Mouse (Mus musculus) liver, embryonic 16.5 days (tissue): ENCODE results near the gene Ktn1. TPM values are rescaled to one million over a fixed set of nuclear protein-coding genes. Genes with fewer than 3 reads are reported as not detected.

Source experiments
- ATAC-seq: fragments of 200-750 bp; cut with Nextera tagmentation; 2 replicates; pipeline ENCODE4 v1.8.0; 2017; ENCODE audit warnings: low read depth, mild to moderate bottlenecking, moderate number of reproducible peaks, moderate library complexity
- H3K27ac ChIP-seq: fragments of 300-500 bp; sonication (generic); 2 replicates; pipeline ENCODE4 v1.5.1; 2014; ENCODE audit warnings: mild to moderate bottlenecking, low read length
- H3K27me3 ChIP-seq: fragments of 300-500 bp; sonication (generic); 2 replicates; pipeline ENCODE4 v1.6.1; 2014; ENCODE audit warnings: low read depth, low read length, mixed read lengths; ENCODE audit not compliant: control insufficient read depth, insufficient read depth
- H3K36me3 ChIP-seq: fragments of 300-500 bp; sonication (generic); 2 replicates; pipeline ENCODE4 v1.6.1; 2014; ENCODE audit warnings: mild to moderate bottlenecking; ENCODE audit not compliant: control insufficient read depth, insufficient read depth
- H3K4me1 ChIP-seq: fragments of 300-500 bp; sonication (generic); 2 replicates; pipeline ENCODE4 v1.6.1; 2014; ENCODE audit warnings: low read depth, low read length, mixed read lengths; ENCODE audit not compliant: control insufficient read depth
- H3K4me2 ChIP-seq: fragments of 300-500 bp; sonication (generic); 2 replicates; pipeline ENCODE4 v1.6.1; 2014; ENCODE audit warnings: low read depth, low read length, mixed read lengths
- H3K4me3 ChIP-seq: fragments of 300-500 bp; sonication (generic); 2 replicates; pipeline ENCODE4 v1.5.1; 2014; ENCODE audit warnings: low read depth, mild to moderate bottlenecking, low read length
- H3K9ac ChIP-seq: fragments of 300-500 bp; sonication (generic); 2 replicates; pipeline ENCODE4 v1.6.1; 2014; ENCODE audit warnings: low read depth, low read length
- H3K9me3 ChIP-seq: fragments of 300-500 bp; sonication (generic); replicated peaks from 2 replicates; pipeline ENCODE4 v1.6.1; 2016; ENCODE audit warnings: low read length; ENCODE audit not compliant: control insufficient read depth
- WGBS: fragments of 180-500 bp; shearing (Covaris S2); extraction: QIAGEN DNeasy Blood & Tissue Kit; methylation state at CpG from one replicate; pipeline ENCODE4 v1.1.7; 2014; ENCODE audit not compliant: insufficient replicate concordance; 5-methylcytosine and 5-hydroxymethylcytosine counted together
- polyA plus RNA-seq: library from polyadenylated mRNA; unstranded; fragments of >200 nt; fragmentation: Nextera tagmentation; extraction: Ambion mirVana; gene quantifications from 2 replicates; pipeline ENCODE4 v1.2.1, GENCODE M21; 2015

Ktn1 gene
- polyA plus RNA-seq, 1 experiment from 2014 or later = 10.4 TPM

GRCm38 (mm10) chr14:47756411-47757065 is 108.3 kb downstream of the Ktn1 start:
- no peaks in the 10 kb centered on the region for H3K36me3 ChIP-seq
- WGBS = 66% methylated on average over 9 of the region's 9 CpGs
- ATAC-seq = no peak

DNA sequence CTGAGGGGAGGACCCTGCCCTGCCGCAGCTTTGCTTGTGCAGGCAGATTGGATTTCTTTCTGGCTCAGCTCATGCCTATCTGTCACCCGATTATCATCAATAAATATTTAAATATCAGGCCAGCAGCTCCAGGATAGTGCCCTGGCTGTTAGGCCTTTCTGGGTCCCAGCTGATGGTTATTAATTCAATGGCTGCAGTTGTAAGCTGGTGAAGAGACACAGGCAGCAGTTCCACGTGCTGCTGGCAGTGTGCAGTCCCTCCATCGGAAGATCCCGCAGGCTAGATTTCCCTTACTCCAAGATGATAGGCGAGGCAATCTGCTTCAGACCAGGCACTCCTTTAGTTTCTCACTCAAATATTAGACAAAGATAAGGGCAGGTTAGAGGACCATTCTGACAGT is 116.9 kb downstream of the Ktn1 start:
- 60% methylated on average over 6 of the region's 6 CpGs for WGBS

More at GRCm38 (mm10) chr14:47756411-47757065, 108.3 kb downstream of the Ktn1 start:
- no peaks in the 10 kb centered on the region for H3K4me1 ChIP-seq
- H3K27ac ChIP-seq = no peak overlapping the region
- H3K4me2 ChIP-seq = no peak overlapping the region
- no peaks in the 10 kb centered on the region for H3K9me3 ChIP-seq
- H3K9ac ChIP-seq = no peak overlapping the region
- H3K4me3 ChIP-seq = no peak overlapping the region
- no peaks in the 10 kb centered on the region for H3K27me3 ChIP-seq

GRCm38 (mm10) chr14:47765796-47766195 is 117.5 kb downstream of the Ktn1 start:
- Histone ChIP-seq H3K9me3 (no peaks in the 10 kb centered on the region), H3K9ac (no peak overlapping the region), H3K36me3 (no peaks in the 10 kb centered on the region), H3K27ac (no peak overlapping the region), H3K4me1 (no peaks in the 10 kb centered on the region), H3K27me3 (no peaks in the 10 kb centered on the region), H3K4me2 (no peak overlapping the region), H3K4me3 (no peak overlapping the region)
- ATAC-seq = no peak
- 47% methylated on average over 3 of the region's 3 CpGs for WGBS

More for the DNA sequence above, 116.9 kb downstream of the Ktn1 start:
- Histone ChIP-seq H3K4me1 (no peaks in the 10 kb centered on the region), H3K9ac (no peak overlapping the region), H3K27ac (no peak overlapping the region), H3K27me3 (no peaks in the 10 kb centered on the region), H3K9me3 (no peaks in the 10 kb centered on the region), H3K4me3 (no peak overlapping the region), H3K36me3 (no peaks in the 10 kb centered on the region), H3K4me2 (no peak overlapping the region)
- ATAC-seq = no peak

DNA sequence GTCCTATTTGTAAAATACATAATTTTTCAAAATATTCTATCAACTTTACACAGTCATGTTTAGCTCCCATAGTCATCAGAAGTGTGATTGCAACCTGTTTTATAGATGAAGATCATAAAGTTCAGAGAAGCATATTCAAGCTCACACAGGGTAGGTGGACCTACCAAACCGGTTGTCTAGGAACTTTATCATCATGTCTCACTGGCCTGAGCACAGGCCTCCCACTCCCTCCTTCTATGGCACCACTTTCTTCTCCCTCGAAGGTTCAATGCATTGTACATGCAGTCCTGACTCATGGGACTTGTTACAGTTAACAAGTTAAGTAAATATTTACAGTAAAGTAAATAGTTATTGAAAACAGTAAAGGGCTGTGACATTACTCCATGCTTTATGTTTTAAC is 118.1 kb downstream of the Ktn1 start:
- Histone ChIP-seq H3K4me3 (no peak overlapping the region), H3K4me2 (no peak overlapping the region), H3K4me1 (no peaks in the 10 kb centered on the region), H3K9me3 (no peaks in the 10 kb centered on the region), H3K27me3 (no peaks in the 10 kb centered on the region), H3K36me3 (no peaks in the 10 kb centered on the region), H3K9ac (no peak overlapping the region), H3K27ac (no peak overlapping the region)
- no peak for ATAC-seq
- WGBS = 43% methylated on average over 2 of the region's 2 CpGs

DNA sequence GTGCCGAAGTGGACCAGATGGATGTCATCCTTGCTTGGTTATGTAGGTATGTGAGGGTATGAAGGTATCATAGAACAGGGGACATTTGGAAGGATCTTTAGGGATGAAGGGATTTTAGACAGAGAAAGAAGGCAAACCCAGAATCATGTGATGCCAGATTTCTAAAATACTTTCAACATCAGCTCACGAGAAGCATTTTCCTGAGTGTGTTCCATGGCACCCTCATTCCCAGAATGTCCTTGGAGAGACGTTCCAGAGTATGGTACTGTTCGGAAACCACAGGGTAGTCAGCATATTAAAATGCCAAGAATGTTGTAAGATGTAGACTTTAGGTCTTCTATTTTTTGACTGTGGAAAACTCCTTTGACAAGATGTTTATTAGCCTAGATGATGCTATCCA is 123.2 kb downstream of the Ktn1 start:
- 62% methylated on average over 4 of the region's 4 CpGs for WGBS
- H3K4me3 ChIP-seq = no peak overlapping the region

DNA sequence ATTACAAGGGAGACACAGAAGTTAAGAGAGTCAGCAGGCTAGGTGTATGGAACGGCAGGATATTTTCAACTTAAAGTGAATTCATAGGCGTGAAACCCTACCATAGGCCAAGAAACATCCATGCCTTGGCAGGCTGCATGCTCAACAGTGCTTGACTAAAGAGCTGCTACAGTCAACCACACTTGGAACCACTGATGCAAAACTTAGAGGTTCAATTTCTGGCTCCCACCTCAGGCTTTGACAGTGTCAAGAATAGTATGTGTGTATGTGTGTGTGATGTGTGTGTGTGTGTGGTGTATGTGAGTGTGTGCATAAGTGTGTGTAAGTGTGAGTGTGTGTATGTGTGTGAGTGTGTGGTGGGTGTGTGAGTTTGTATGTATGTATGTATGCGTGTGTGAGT is 127.3 kb downstream of the Ktn1 start:
- H3K36me3 ChIP-seq = no peaks in the 10 kb centered on the region
- no peak overlapping the region for H3K9ac ChIP-seq
- ATAC-seq = no peak
- no peak overlapping the region for H3K4me2 ChIP-seq
- no peak overlapping the region for H3K27ac ChIP-seq
- WGBS = 72% methylated on average over 3 of the region's 3 CpGs
- no peaks in the 10 kb centered on the region for H3K4me1 ChIP-seq
- no peak overlapping the region for H3K4me3 ChIP-seq
- no peaks in the 10 kb centered on the region for H3K27me3 ChIP-seq
- no peaks in the 10 kb centered on the region for H3K9me3 ChIP-seq

More for the DNA sequence above, 123.2 kb downstream of the Ktn1 start:
- Histone ChIP-seq H3K4me1 (no peaks in the 10 kb centered on the region), H3K27me3 (no peaks in the 10 kb centered on the region), H3K9ac (no peak overlapping the region), H3K27ac (no peak overlapping the region), H3K4me2 (no peak overlapping the region), H3K9me3 (no peaks in the 10 kb centered on the region), H3K36me3 (no peaks in the 10 kb centered on the region)
- ATAC-seq = no peak

- Histone ChIP-seq H3K36me3 (no peaks in the 10 kb centered on the region), H3K4me3 (no peak overlapping the region), H3K4me1 (no peaks in the 10 kb centered on the region), H3K9ac (no peak overlapping the region), H3K27ac (no peak overlapping the region), H3K4me2 (no peak overlapping the region), H3K9me3 (no peaks in the 10 kb centered on the region), H3K27me3 (no peaks in the 10 kb centered on the region)
- WGBS = 60% methylated on average over 6 of the region's 6 CpGs
- ATAC-seq = no peak
Observed at GRCm38 (mm10) chr14:47776260-47777035, 128.2 kb downstream of the Ktn1 start.

DNA sequence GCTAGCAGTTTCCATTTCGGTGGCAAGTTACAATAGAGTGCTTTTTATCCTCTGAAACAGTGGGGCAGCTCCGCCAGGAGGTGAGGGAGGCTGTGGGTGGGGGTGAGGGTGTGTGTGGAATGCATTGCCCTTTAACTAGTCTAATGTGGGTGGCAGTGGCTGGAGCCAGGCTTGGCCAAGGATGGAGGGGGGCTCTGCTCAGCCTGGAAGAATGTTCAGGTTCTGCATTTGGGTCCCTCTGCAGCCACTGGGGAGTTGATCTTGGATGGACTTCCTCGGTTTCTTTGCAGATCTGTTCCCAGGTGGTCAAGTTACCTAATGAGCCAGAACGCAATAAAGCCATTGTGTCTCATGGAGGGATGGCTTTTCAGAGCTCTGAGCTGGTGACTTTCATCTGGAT is 137.9 kb downstream of the Ktn1 start:
- no peak overlapping the region for H3K27ac ChIP-seq
- H3K36me3 ChIP-seq = no peaks in the 10 kb centered on the region
- 34% methylated on average over 4 of the region's 4 CpGs for WGBS
- H3K9ac ChIP-seq = no peak overlapping the region
- ATAC-seq = no peak
- H3K4me3 ChIP-seq = no peak overlapping the region
- no peaks in the 10 kb centered on the region for H3K9me3 ChIP-seq
- H3K4me2 ChIP-seq = no peak overlapping the region
- no peaks in the 10 kb centered on the region for H3K27me3 ChIP-seq
- no peaks in the 10 kb centered on the region for H3K4me1 ChIP-seq
